Mouse (Mus musculus) small intestine, adult 2 months (tissue): Measurements from ENCODE around the gene Bach2.

ENCODE experiments used
- CTCF ChIP-seq: fragments of 200-500 bp; IDR thresholded peaks from 2 replicates; pipeline ENCODE4 v1.5.1; 2012; ENCODE audit warnings: low read depth, mild to moderate bottlenecking, control low read depth, inconsistent platforms, low read length, moderate library complexity, mixed read lengths; ENCODE audit not compliant: insufficient replicate concordance, insufficient read length; ENCODE audit errors: extremely low read depth
- POLR2A ChIP-seq: fragments of 200-500 bp; IDR thresholded peaks from 2 replicates; pipeline ENCODE4 v1.6.1; 2012; ENCODE audit warnings: low read depth, mild to moderate bottlenecking, control low read depth, inconsistent platforms, low read length, moderate library complexity

GRCm38 (mm10) chr4:32204819-32205218 is 33.8 kb upstream of the Bach2 start:
- TF ChIP-seq POLR2A (no peak), CTCF (no peak)
